Mouse (Mus musculus): ENCODE measurements around the gene Arhgef18.

Arhgef18 gene

DNA sequence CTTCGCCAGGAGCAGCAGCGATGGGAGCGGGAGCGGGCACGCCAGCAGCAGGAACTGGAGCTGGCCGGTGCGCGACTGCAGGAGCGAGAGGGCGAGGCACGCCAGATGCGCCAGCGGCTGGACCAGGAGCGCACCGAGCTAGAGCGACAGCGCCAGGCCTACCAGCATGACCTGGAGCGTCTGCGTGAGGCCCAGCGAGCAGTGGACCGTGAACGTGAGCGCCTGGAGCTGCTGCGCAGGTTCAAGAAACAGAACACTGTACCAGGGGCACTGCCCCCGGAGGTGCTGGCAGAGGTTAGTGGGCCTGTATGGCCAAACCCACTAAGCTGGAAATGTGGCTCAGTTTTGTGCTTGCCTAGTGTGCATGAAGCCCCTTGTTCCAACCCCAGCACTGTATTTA is 59.2 kb downstream of the Arhgef18 start:
- DNase-seq (ENCODE audit: low read depth, low spot score): no peak

DNA sequence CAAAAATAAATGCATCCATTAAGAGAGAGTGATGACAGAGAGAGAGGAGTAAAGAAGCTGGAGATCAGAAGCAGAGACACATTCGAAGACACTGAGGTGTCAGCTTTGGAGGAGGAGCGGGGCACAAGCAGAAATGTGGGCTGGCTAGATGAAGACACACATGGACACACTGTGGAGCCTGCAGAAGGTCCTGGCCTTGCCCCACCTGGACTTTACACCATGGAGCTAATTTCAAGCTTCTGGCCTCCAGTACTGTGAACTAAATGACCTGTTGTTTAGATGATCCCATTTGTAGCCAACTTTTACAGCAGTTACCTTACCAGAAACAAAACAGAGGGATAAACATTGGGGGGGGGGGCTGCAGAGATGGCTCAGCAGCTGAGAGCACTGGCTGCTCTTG is 70.4 kb downstream of the Arhgef18 start:
- no peak for DNase-seq (ENCODE audit: low read depth, low spot score)

DNA sequence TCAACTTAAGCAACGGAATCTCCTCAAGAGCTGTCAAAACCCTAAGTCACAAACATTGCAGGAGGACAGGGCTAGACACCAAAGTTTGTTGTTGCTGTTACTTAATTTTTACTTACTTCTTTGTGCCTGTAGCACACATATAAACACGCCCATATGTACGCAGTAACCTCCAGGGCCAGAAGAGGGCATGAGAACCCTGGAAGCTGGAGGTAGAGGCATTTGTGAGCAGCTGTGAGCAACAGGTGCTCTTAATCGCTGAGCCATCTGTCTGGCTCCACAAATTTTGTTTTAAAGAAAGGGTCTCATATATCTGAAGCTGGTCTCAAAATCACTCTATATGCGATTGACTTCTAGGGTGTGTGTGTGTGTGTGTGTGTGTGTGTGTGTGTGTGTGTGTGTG is 71.5 kb downstream of the Arhgef18 start:
- DNase-seq (ENCODE audit: low read depth, low spot score): peak; percentile 76

DNA sequence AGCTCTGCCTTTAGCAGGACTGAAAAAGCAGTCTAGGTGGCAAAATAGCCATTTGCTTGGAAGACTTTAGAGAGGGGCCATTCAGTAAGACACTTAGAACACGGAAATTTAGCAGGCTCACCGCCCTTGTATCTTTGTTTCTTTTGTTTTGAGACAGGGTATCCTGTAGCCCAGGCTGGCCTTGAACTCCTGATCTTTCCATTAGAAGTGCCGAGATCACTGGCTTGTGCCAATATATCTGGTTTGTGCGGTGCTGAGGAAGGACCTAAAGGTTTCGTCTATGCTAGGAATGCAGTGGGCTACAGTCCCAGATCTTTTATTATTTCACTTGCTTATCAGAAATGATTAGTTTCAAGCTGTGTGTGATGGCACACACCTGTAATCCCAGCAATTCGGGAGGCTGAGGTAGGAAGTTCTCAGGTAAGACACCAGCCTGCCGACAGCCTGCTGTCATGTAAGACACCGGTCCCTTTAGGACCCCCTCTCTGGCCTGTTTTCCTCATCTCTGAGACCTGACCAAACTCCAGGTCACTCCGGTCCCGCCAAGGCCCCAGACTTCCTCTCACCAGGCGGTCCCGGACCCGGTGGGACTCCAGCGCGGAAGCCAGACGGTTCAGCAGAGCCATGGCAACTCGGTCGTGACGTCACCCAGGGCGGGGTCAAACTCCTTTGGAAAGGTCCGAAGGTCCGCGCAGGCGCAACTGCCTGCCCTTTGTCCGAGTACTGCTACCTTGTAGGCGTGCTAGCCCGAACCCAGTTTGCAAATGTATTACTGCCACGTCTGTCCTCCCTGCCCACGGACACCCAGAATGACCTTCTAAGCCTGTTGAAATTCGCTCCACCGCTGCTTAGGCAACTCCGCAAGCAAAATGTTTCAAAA is 74.4 kb downstream of the Arhgef18 start, which contains the start of gene Pex11g:
Gene Pex11g (minus strand): TSS at position 675 of the 880 bp plus-strand sequence.
- DNase-seq (ENCODE audit: low read depth, low spot score): peak; percentile 99

DNA sequence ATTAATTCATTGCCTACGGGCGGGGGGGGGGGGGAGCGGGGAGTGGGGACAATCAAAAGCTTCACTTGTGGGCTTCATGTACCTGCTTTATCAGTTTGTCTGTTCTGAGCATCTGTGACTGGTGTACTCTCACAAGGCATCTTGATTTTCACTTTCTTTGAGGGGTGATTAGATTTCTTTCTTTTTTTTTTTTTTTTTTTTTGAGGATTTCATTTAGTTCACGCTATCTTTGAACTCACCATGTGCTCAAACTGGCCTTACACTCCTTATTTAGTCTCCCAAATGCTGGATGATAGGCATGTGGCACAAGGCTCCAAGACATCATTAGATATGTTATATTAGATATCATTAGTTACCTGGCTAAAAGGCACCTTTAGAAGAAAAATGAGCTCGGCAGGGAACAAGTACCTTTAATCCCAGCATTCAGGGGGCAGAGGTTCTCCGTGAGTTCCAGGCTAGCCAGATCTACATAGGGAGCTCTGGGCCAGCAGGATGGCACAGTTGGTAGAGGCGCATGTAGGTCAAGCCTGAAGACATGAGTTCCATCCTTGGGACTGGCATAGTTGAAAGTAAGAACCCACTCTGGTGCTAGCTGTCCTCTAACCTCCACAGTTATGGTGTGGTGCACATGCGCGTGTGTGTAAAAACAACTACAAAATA is 75.2 kb downstream of the Arhgef18 start:
- DNase-seq (ENCODE audit: low read depth, low spot score): no peak

DNA sequence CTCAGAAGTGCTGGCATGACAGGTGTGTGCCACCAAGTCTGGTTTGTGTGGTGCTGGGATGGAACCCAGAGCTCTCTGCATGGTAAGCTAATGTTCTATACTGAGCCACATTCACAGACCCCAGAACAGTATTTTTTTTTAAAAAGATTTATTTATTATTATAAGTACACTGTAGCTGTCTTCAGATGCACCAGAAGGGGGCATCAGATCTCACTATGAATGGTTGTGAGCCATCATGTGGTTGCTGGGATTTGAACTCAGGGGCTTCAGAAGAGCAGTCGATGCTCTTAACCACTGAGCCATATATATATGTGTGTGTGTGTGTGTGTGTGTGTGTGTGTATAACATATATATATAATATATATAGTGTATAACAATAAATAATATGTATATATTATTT is 76.0 kb downstream of the Arhgef18 start:
- DNase-seq (ENCODE audit: low read depth, low spot score): no peak

DNA sequence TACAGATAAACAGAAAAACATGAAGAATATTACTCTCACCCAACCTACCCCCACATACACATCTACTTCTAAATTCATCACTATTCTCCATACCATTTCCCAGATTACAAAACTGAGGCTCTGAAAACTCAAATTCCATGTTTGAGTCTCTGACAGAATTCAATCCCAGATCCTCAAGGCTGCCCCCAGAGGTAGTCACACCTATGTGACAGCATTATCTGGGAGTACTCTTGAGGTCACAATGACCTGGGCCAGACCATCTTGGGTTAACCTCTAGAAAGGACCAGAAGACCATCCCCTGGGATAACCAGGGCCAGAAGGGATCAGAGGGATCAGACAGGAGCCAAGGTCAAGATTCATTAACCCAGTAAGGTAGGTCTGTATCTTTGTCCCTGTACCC is 77.8 kb downstream of the Arhgef18 start, which contains the start of gene Tex45:
Gene Tex45 (plus strand): TSS at position 301 of the 400 bp plus-strand sequence.
- DNase-seq (ENCODE audit: low read depth, low spot score): no peak

DNA sequence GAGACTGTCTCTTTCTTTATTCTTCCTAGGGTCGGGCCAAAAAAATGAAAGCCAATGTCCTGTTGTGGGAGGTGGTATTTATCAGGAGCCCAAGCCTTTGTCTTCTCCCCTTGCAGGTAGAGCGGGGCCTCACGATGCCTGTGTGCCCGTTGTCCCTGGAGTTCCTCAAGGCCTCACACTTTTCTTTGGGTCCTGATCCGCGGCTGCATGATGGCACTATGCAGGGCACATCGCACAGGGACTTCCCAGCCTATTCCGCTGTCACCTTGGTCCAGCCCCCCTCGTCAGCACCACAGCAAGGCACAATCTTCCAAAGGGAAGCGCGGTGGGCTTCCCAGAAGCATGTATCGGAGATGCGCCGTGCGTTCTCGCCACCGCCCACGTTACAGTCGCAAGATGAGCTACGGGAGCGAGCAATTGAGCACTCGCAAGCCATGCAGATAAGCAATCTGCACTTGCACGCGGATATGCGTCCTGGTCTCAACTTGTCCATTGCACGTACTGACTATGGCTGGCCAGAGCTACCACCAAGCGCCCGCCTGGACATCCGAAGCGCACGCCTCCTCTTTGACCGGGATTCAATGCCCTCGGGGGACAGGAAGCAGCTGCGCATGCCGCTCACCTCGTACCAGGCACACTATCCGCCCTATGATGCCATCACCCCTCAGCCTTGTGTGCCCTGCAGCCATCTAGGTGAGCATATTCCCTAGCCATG is 83.1 kb downstream of the Arhgef18 start:
- peak; percentile 31 for DNase-seq (ENCODE audit: low read depth, low spot score)

DNA sequence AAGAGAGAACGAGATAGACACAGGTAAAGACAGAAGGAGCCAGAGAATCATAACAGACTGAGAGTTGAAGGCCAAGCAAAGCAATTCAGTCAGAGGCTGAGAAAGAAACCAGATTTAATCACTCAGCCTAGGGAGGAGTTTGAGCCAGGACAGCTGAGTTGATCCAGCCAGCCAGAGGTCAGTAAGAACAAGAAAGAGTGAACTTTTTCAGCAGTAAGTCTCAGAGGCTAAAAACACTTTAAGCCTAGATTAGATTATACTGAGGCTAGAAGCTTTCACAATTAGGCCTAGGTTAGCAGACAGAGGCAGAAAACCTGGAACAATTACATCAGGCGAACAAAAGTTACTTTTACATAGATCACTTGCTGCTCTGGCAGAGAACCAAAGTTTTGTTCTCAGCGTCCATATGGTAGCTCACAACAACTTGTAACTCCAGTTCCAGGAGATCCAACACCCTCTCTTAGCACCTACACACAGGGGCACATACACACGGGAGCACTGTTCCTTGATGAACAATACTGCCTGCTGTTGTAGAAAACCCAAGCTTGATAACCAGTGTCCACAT is 87.5 kb downstream of the Arhgef18 start:
- no peak for DNase-seq (ENCODE audit: low read depth, low spot score)

DNA sequence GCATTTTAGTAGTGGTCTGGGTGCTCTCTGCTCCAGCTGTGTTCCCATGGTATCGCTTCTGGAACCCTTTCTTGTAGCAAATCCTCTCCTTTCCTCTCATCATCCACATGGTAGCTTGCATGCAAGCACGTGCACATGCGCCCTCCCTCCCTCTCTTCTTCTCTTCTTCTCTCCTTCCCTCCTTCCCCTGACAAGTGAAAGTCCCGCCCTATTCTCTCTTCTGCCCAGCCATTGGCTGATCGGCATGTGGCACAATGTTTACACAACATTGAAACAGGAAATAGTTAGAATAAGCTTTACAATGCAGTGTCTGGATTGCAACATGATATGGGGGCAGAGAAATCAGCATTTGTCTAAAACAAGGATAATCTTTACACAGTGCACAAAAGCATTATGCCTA is 88.8 kb downstream of the Arhgef18 start:
- no peak for DNase-seq (ENCODE audit: low read depth, low spot score)

DNA sequence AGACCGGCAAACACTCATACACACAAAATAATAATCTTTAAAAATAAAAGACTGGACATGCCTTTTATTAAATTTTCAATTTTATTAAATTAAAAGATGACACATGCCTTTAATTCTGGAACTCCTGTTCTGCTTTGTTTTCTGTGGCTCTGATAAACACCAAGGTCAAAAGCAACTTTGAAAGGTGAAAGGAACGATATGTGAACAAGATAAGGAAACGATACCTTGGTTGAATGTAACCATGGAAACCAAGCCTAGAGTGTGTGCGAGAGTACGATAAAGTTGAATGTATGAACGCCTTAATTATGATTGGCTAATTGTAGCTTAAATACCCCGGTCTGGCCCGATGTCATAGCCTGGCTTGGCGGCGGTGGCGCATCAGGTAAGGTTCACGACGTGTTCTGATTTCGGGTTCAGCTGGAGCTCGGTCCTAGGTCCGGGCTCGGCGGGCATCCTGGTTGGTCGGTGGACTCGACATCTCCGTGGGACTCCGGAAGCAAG is 89.5 kb downstream of the Arhgef18 start:
- DNase-seq (ENCODE audit: low read depth, low spot score): no peak

DNA sequence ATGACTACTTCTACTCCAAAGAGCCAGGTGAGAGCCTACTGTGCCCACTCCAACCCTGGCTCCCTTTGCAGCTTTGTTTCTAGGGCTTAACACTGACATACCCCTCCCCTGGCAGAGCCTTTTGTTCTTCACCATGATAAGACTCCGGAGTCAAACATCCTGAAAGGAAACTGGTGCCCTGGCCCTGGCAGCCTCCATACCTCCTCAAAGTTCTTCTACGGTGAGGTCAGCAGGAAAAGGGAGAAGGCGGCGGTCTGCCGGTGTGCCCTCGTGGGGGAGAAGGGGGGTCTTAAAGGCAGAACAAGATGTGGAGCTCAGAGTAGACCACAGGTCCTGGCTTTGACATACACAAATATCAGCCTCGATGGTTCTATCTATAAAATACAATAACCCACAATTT is 90.7 kb downstream of the Arhgef18 start:
- DNase-seq (ENCODE audit: low read depth, low spot score): no peak

DNA sequence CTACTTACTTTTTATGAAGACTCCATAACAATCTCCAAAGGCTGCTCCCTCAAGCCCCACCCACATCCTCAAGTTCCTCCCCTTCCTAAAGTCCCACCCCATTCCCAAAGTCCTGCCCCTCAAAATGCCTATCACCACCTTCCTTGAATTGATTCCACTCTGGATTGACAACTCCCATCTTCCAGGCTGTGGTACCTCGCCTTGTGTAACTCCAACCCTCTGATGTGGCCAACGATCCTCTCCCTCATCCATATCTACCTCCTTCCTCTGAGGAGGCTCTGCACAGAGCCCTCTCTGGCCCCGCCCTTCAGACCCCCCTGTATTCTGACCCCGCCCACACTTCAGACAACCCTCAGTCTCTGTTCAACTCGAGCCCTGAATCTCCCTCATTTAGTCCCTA is 92.4 kb downstream of the Arhgef18 start:
- no peak for DNase-seq (ENCODE audit: low read depth, low spot score)

DNA sequence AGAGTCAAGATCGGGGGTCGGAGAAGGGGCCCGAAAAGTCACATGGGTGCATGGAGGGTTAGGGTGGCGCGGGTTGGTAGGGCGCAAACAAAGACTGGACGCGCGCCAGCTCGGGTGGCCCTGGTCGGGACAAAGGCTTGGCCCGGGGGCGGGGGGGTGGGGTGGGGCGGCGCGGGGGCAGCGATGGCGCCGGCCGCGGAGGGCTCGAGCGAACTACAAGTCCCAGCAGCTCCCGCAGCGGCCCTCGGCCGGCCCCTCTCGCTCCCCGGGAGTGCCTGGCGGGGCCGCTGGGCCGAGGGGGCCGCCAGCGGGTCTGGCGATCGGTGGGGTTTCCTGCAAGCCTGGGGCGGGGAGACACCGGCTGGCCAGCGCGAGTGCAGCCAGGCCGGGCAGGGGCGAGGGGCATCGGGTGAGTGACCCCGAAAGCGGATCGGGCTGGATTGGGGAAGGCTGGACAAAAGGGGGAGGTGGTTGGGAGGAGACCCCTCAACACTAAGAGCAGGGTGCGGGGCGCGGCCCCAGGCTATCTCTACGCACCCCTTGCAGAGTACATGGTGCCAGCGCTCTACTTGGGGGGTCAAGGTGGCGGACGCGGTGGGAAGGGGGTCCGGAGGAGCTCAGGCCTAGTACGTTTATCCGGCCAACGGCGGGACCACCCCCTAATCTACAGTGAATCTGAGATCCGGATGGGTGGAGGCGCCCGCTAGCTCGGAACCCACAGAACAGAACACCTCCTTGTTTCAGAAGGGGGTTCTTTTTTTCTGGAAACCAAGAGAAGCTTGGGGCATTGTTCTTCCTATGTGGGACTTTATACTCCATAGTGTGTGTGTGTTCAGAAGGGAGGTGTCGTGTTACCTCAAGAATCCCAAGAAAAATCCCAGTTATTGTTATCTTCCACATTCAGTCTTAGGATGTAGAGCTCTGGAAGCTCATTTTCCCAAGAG is 100.4 kb downstream of the Arhgef18 start, which contains the start of gene Zfp358:
Gene Zfp358 (plus strand): TSS at position 238 of the 944 bp plus-strand sequence.
- peak; percentile 86 for DNase-seq (ENCODE audit: low read depth, low spot score)

DNA sequence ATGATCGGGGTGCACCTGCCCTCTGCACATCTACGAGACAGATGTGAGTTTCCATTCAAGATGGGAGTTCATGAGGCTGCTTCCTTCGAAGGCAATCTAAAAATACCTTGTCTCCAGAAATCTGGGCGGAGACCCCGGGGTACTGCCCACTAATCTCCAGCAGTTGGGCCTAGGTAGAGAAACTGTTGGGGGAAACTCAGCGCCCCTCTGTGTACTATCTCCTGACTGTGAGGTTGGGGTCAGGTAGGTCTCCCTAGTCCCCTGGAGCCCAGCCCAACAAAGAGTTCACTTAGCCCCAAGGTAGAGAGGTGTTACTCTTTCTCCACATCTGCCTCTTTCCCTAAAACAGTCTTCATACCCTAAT is 101.0 kb downstream of the Arhgef18 start:
- no peak for DNase-seq (ENCODE audit: low read depth, low spot score)

DNA sequence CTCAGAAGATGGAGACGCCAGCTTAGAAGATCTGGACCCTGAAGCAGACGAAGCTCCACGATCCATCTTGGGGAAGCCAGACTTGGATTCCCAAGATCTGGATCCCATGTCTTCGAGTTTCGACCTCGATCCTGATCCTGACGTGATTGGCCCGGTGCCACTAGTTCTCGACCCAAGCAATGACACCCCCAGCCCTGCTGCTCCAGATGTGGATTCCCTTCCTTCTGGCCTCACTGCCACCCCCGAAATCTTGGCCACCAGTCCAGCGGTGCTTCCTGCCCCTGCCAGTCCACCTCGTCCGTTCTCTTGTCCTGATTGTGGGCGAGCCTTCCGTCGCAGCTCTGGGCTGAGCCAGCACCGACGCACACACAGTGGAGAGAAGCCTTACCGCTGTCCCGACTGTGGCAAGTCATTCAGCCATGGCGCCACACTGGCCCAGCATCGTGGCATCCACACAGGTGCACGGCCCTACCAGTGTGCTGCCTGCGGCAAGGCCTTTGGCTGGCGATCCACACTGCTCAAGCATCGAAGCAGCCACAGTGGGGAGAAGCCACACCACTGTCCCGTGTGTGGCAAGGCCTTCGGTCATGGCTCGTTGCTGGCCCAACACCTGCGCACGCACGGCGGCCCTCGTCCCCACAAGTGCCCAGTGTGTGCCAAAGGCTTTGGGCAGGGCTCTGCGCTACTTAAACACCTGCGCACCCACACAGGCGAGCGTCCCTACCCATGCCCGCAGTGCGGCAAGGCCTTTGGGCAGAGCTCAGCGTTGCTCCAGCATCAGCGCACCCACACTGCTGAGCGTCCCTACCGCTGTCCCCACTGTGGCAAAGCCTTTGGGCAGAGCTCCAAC is 103.0 kb downstream of the Arhgef18 start:
- DNase-seq (ENCODE audit: low read depth, low spot score): no peak

DNA sequence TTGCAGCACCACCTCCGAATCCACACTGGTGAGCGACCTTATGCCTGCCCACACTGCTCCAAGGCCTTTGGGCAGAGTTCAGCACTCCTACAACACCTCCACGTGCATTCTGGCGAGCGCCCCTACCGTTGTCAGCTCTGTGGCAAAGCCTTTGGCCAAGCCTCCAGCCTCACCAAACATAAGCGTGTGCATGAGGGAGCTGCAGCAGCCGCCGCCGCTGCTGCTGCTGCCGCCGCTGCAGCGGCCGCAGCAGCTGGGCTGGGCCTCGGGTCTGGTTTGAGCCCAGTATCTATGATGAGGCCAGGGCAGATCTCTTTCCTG is 103.6 kb downstream of the Arhgef18 start:
- DNase-seq (ENCODE audit: low read depth, low spot score): no peak

DNA sequence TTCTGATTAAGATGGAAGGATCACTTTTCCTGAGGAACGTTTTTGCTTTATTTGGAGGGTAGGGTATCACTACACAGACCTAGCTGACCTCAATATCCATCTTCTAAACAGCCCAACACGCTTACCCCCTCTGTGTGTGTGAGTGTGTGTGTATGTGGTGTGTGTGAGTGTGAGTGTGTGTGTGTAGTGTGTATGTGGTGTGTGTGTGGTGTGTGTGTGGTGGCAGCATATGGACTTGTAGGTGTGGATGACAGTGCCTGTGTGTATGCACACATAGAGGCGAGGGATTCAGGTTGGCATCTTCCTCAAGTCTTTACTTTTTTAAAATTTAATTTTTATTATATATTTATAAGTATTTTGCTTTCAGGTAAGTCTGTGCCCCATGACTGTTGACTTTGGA is 105.8 kb downstream of the Arhgef18 start:
- DNase-seq (ENCODE audit: low read depth, low spot score): no peak

DNA sequence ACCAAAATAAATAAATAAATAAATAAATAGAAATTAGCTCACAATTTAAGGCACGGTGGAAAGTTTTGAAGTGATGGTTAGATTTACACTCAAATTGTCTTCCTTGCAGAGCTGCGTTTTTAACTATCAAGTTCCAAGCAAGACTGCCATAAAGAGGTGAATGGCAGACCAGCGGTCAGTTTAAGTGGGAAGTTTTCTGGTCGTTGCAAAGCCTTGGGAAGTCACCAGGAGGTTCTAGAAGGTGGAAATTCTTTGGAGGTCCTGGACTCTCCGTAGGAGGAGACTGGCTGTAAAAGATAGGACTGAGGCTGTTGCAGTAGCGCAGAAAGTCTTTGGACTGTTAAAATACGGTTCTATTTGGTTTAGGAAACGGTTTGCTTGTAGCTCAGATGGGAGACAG is 106.9 kb downstream of the Arhgef18 start:
- no peak for DNase-seq (ENCODE audit: low read depth, low spot score)
